Mouse (Mus musculus): Measurements from ENCODE around the gene Sept3. TPM values are rescaled to one million over a fixed set of nuclear protein-coding genes. Genes with fewer than 3 reads are reported as not detected.

Sept3 gene
- total RNA-seq, 2 experiments from 2014 or later = 0.28 to 0.67 TPM

DNA sequence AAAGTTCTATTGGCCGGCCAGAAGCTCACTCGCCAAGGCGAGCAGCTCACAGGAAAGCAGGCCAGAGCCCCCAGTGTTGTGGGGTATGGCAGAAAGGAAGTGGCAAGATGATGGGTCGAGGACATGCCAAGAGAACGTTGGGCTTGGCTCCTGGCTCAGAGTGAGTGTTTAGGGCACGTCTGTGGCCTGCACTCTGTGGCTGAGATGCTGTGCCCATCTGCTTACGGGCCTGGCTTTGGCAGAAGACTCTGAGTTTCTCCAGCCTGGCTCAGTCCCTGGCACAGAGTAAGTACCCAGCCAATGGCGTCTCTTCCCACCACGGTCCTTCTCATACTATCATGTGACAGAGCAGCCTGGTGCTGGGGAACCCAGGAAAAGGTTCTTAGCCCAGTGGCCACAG lies 5.9 kb upstream of the Sept3 start:
- ATAC-seq (replicated peaks; ENCODE audit: poor library complexity, severe bottlenecking) = no peak

DNA sequence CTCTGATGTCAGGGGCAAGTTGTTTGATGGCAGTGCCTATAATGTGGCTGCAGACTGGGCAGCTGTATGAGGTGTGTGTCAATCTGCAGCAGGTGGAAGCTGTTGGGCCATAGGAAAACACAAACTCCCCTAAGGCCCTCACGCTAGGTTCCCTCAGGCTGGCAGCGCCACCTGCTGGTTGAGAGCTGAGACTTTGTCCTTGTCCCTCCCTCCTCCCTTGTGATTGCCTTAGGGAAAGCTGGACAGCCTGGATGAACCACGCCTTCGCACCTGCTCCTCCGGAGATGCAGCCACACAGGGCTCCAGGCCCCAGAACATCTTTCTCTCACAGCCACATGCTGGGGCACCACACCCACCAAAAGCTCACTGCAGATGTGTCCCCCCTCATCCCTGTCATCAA lies 3.5 kb upstream of the Sept3 start:
- ATAC-seq (replicated peaks; ENCODE audit: poor library complexity, severe bottlenecking) = peak; percentile 58

DNA sequence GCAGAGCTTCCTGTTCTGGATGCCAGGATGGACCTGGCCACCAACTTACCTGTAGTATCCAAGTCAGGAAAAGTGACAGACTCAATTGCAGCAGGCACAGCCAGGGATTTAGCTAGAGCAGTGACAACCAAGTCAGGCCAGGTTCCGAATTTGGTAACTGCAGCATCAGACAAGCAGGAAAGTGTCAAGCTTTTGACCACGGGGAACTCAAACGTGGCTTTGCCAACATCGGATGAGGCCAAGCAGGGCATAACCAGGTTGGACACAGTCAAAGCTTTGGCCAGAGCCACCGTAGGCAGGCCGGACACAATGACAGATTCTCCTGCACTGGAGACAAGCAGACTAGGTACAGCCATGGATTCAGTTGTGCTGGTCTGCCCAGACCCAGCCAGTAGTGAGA lies 2.4 kb upstream of the Sept3 start:
- ATAC-seq (replicated peaks; ENCODE audit: poor library complexity, severe bottlenecking) = no peak

DNA sequence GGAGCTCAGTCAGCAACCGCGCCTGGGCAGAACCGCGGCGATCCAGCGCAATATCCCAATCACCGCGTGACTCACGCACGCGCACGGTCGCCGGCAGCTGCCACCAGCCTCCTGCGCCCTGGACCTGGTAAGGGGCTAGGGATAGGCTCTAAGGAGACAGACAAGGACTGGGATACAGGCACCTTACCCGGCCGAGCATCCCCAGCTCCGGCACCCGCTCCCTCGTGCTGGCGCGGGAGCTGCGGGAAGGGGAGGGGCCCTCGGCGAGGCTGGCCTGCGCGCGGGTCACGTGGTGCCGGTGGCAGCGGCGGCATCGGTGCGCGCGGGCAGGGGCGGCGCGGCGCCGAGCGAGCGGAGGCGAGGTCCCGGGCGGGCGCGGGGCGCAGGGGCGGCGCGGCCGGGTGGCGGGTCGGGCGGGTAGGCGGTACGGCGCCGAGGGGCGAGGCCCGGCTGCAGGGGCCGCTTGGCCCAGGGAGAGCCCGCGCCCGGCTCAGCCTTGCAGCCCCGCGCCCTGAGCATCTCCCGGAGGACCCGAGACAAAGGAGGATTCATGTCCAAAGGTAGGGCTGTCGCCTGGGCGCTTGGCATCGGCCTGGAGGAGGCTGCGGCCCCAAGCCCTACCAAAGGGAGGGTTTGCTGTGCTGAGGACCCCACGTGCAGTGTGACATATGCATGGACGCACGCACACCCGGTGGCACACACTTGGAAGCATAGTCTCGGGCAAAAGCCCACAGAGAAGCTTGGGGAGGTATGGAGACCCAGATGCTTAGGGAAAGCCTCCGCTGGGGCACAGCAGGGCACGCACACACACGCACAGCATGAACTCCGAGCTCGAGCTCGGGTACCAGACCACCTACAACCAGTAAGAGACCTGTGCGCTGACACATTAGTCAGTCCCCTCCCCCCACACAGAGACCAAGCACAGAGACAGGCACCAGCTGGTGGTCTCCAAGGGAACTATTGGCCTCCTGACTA lies 521 bp downstream of the Sept3 start:
- ATAC-seq (replicated peaks; ENCODE audit: poor library complexity, severe bottlenecking) = no peak

DNA sequence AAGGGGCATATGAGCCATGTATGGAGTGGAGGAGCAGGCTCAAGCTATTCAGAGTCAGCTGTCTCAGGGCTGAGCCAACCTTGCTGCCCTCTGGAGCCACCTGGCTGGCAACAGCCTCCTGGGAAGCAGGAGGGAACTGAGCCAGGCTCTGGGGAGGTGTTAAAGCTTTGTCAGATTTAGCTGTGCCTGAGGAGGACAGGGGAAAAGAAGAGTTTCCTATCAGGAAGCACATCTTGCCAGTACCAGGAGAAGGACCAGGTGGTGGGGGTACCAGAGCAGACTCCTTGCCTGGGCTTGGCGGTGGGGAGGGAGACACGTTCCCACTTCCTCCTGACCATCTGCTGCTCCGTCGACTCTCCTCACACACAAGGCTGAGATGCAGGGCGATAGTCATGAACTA lies 2.9 kb downstream of the Sept3 start:
- no peak; the same call in 1 of the 2 replicates for ATAC-seq (replicated peaks; ENCODE audit: poor library complexity, severe bottlenecking)

DNA sequence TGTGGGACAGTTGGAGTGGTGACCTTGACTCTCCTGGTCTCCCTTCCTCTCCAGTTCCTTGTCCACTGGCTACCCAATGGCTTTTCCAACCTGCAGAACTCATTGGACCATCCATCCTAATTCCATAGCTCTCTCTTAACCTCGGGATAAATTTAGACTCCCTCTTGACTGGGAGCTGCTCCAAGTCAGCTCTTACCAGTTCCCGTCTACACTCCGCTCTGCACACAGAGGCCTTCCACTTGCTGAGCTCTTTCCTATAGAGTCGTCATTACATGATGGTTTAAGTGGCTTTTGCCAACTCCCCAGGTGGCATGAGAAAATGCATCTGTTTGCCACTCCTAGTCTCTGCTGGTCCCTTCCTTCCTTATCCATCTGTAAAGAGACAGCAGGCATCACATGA lies 5.9 kb downstream of the Sept3 start:
- no peak for ATAC-seq (replicated peaks; ENCODE audit: poor library complexity, severe bottlenecking)

DNA sequence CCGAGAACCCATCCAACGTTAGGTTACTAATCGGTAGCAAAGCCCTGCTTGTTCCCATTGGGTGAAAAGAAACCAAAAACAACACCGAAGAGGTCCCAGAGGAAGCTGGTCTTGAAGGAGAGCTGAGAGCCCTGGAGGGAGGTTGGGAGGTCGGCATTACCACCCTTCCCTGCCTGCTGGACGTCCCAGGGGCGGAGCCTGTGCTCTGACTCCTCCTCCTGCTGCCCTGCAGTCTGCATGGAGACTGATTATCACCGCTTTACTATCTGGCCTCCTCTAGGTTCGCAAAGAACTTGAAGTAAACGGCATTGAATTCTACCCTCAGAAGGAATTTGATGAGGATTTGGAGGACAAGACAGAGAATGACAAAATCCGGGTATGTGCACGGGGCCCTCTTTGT lies 11.5 kb downstream of the Sept3 start:
- ATAC-seq (replicated peaks; ENCODE audit: poor library complexity, severe bottlenecking) = 0 out of 2 replicates have a peak, but pooled peaks have one; percentile 33

DNA sequence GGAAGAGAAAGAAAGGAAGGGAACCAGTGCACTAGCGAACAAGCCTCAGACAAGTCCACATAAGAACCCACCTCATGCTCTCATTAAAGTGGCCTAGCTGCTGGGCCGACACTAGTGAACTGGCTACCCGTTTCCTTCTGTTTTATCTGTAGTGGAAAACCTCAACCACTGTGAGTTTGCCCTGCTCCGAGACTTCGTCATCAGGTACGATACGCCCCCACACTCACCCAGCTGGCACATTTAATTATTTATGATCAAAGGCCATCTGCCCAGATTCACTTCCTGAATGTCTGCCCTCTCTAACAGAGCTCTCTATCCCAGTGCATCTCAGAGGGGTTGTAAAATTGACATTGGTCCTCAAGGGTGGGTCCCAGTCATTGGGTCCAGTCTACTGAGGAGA lies 15.6 kb downstream of the Sept3 start:
- no peak for ATAC-seq (replicated peaks; ENCODE audit: poor library complexity, severe bottlenecking)

DNA sequence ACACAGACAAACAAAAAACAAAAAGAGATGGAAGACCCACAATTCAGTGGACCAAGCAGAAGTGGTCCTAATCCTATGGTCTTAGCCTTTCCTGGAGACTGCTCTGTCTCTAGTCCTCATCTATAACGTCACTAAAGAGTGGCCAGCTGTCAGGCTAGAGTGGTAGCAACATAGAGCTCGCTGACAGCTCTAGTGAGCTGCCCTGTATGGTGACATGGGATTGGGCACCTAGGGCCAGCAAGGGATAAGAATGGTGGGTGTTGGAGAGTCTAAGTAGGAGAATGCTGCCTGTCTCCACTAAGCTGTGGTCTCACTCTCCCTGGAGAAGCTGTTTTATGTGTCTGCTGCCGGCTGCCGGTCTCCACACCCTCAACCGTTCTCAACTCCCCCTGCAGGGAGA lies 18.2 kb downstream of the Sept3 start:
- ATAC-seq (replicated peaks; ENCODE audit: poor library complexity, severe bottlenecking) = no peak

DNA sequence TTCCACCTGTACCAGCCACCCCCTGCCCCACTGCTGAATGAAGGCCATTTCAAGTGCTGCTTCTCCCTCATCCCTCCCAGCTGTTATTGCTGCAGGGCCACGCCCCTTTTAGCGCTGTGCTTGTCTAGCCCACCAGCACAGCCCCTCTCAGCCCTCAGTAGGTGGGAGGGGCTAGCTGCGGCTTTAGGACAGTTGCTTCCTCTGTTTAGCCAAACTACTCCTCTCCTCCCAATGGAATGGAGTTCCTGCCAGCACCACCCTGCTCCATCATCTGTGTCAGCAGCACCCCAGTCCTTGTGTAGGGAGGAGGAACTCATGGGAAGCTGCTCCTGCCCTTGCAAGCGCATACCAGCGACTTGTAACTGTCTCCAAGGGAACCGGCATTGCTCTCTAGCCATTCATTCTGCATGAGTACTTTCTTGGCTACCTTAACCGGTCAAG lies 18.6 kb downstream of the Sept3 start:
- ATAC-seq (replicated peaks; ENCODE audit: poor library complexity, severe bottlenecking) = peak; percentile 52

DNA sequence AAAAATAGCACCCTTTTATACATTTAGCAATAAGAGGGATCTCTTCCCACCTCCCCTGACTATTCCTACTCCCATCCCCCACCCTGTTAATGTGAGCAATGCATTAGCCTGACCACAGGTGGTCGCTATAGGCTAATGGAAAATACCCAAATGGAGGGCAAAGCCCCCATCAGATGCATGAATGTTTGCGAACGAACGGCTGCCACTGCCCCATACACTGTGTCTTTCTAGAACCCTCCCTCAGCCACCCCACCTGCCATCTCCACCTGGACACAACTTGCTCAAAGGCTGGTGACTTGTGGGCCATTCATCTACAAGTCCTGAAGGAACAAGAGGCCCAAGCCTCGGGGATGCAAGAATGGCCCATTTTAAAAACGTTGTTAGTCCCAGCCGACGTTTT lies 19.4 kb downstream of the Sept3 start:
- peak; percentile 55; the same call in 1 of the 2 replicates for ATAC-seq (replicated peaks; ENCODE audit: poor library complexity, severe bottlenecking)

DNA sequence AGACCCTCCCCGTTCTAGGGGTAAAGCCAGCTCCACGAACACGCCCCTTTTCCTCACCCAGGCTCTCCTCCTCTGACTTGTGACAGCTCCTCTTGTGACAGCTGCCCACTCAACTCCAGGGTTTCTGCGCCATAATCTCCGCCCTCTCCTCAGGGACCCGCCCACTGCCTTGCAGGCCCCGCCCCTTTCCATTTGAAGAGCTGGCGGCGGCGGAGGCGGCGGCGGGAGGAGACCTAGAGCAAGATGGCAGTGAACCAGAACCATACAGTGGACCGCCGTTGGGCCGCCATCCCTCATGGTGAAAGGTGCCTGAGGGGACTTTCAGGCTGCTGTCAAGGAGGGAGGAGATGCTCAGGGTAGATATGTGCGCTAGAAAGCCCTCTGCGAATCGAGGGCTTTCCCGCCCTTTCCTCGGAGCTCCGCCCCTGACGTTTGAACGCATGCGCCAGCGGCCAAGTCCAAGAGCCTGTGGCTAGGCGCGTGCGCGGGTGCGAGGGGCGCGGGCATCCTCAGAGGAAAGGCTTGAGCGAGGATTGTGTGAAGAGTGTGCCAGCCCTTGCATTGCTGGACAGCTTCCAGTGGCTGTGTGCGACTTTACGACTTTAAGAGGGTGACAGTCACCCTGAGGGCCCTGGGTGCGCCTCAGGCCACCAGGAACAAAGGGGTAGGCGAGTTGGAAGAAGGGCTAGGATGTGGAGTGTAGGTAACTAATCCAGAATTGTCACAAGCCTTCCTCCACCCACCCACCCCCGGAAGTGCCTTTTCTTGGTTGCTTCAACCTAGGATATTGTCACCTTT lies 24.3 kb downstream of the Sept3 start, which contains the start of gene Wbp2nl:
Wbp2nl (plus strand) TSS at position 191 of the 798 bp plus-strand sequence.
- no peak for ATAC-seq (replicated peaks; ENCODE audit: poor library complexity, severe bottlenecking)

DNA sequence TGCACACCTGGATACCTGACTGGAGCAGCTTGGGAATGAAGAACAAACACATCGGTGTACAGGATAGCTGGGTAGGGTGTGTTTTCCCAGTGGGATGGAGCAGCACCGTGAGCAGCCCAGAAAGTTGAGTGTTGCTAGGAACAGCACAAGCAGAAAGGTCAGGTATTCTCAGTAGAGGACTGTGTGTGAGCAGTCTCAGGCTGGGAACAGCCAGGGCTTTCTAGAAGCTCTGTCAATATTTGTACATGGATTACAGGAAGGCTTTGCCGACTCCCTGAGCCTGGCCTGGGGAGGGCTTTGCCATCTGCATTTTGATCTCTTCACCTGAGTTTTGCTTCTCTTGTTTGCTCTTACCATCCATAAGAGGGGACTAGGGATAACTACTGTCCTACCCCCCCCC lies 32.4 kb downstream of the Sept3 start:
- ATAC-seq (replicated peaks; ENCODE audit: poor library complexity, severe bottlenecking) = no peak

DNA sequence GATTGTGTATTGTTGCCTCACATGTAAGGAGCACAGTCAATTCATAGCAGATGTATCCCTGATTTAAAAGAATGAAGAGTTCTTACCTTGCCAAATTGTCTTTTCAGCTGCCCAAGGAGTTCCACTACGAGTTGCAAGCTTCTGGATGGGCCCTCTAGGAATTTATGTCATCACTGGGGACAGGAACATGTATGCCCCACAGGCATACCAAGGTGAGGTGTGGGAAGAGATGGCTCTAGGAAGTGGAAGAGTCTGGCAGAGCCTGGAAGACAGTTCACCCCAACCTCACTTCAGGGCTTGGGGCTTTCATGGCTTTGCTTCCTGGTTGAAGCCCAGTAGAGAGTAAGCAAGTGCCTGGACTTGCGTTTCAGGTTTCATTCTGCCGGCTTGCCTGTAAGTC lies 33.7 kb downstream of the Sept3 start:
- ATAC-seq (replicated peaks; ENCODE audit: poor library complexity, severe bottlenecking) = no peak

DNA sequence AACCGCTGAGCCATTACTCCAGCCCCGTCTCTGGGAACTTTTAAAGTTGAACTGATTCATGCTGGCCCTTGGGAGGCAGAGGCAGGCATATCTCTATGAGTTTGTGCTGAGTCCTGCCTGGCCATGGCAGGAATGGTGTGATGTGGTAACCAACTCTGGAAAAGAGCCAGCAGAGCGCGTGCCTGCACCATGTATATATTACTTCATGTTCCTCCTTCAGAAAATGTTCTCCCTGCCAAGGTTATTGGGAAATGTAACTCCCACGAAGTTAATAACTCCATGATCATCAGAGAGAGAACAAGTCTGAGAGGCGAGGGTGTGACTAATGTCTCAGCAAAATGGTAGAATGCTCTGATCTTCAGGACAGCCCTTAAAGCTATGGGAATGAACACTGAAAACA lies 43.1 kb downstream of the Sept3 start:
- peak; percentile 81 for ATAC-seq (replicated peaks; ENCODE audit: poor library complexity, severe bottlenecking)

DNA sequence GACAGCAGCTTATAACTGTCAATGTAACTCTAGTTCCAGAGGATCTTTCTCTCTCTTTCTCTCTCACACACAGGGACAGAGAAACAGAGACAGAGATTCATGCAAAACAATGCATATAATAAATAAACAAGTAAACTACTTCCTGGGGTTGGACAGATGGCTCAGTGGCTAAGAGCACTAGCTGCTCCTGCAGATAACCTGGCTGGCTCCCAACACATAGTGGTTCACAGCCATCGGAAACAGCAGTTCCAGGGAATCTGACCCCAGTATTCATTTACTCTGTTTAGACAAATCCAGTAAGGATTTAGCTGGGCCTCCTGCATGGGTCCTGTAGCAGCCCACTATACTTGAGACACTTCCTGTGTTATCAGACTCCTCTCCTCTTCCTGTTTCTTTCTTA lies 44.9 kb downstream of the Sept3 start:
- ATAC-seq (replicated peaks; ENCODE audit: poor library complexity, severe bottlenecking) = no peak; the same call in 1 of the 2 replicates

DNA sequence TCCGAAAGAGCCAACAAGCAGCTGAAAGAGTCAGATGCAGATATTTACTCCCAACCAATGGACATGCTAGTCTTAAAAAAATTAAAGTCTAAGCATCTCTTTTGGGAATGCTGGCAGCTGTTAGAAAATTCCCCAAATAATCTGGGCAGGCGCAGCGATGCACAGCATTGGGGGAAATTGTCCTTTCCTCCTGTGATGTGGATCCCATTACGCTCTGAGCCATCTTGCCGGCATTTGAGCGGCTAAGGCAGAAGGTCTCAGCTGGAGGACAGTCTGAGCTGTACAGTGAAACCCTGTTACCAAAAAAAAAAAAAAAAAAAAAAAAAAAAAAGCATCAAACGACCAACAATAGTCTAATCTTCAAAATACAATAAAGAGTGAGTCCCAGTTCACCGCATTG lies 47.5 kb downstream of the Sept3 start:
- ATAC-seq (replicated peaks; ENCODE audit: poor library complexity, severe bottlenecking) = no peak

DNA sequence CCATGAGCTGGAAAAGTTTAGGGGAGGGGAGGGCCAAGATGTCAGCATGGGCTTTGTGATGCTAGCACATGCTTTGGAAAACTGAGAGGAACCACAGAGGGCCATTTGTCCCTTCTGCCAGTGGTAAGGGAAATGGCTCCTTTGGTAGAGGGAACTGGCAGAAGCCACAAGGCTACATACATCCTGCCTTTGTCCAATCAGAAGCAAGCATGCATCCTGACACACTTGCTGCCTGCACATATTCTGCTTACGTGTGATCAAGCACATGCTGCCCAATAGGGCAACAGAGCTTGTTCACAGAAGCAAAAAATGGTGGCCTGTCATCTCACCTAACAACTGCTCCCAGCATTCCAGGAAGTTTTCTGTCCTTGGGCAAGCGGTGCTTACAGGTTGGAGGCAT lies 50.7 kb downstream of the Sept3 start:
- ATAC-seq (replicated peaks; ENCODE audit: poor library complexity, severe bottlenecking) = peak; percentile 78

DNA sequence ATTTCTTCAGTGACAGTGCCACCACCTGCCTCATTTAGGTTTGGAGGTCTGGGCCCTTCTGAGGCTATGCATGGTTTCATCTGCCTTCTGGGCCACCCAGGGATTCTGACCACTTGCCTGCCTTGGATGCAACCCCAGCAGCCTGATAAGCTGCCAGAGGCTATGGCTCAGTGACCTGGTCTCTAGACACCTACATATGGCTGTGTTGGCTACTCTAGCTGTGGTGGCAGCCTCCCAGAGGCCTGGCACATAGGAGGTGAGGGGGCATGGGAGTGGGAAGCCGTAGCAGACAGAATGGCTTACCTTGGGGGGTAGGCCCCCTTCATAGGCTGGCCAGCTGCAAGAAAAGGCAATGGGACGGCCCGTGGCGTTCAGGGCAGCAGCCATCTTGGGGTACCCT lies 60.5 kb downstream of the Sept3 start:
- ATAC-seq (replicated peaks; ENCODE audit: poor library complexity, severe bottlenecking) = no peak

DNA sequence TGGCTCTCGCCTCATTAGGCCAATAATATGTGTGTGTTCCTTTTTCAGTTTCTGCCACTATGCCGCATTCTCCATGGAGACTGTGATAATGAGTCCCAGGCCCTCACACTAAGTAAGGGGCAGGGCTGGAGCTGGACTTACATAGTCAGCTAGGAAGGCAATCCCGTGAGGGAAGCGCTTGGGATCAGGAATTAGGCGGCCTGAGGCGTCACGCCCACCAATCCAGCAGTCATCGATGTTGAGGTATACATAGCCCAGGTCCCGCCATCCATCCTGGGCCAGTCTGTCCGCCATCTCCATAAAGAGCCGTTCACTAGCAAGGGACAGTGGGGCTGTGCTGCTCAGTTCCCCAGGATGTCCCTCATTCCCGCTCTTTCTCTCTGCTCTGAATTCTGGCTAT lies 61.9 kb downstream of the Sept3 start:
- ATAC-seq (replicated peaks; ENCODE audit: poor library complexity, severe bottlenecking) = no peak

DNA sequence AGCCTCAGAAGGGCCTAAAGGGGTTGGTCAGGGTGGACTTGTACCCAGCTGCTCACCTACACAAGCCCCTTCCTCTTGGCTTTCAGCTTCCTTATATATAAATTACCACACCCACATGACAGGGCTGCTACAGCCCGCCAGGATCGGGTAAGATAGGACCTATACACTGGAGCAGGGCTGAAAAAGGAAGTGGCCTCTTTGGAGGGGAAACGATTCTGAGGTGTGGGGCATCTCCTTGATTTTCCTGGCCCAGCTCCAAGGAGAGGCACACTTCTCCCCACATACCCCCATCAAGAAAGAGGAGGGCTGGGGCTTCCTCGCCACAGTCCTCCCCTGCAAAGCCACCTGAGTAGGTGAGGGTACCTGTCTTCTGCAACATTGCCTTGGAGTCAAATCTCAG lies 63.2 kb downstream of the Sept3 start:
- ATAC-seq (replicated peaks; ENCODE audit: poor library complexity, severe bottlenecking) = peak; percentile 61
